Mouse (Mus musculus) layer of hippocampus, postnatal 10 days (tissue): ENCODE results near the gene Sf1. TPM values are rescaled to one million over a fixed set of nuclear protein-coding genes. Genes with fewer than 3 reads are reported as not detected.

Experiments used
- DNase-seq, 2 experiments: peaks; one replicate each; pipeline ENCODE4 v3.0.0; 2021; ENCODE audit warnings: low spot score in 2 of 2
- long read RNA-seq: library from polyadenylated mRNA; stranded (forward); transcript quantifications from one replicate; pipeline ENCODE4 v2.0.0, GENCODE M21; 2023
- total RNA-seq, 2 experiments: library from RNA; stranded (reverse); gene quantifications; 2 replicates each; pipeline ENCODE4 v1.2.3; 2021

Gene Sf1
- 100 to 1,000 TPM; 190 to 194 TPM for total RNA-seq
- long read RNA-seq, full-length matches to known transcripts, result 9 of 30 reads
- long read RNA-seq, partial matches to known transcripts, result 9 of 30 reads
- long read RNA-seq, other reads (novel, unspliced or antisense), result 12 of 30 reads

DNA sequence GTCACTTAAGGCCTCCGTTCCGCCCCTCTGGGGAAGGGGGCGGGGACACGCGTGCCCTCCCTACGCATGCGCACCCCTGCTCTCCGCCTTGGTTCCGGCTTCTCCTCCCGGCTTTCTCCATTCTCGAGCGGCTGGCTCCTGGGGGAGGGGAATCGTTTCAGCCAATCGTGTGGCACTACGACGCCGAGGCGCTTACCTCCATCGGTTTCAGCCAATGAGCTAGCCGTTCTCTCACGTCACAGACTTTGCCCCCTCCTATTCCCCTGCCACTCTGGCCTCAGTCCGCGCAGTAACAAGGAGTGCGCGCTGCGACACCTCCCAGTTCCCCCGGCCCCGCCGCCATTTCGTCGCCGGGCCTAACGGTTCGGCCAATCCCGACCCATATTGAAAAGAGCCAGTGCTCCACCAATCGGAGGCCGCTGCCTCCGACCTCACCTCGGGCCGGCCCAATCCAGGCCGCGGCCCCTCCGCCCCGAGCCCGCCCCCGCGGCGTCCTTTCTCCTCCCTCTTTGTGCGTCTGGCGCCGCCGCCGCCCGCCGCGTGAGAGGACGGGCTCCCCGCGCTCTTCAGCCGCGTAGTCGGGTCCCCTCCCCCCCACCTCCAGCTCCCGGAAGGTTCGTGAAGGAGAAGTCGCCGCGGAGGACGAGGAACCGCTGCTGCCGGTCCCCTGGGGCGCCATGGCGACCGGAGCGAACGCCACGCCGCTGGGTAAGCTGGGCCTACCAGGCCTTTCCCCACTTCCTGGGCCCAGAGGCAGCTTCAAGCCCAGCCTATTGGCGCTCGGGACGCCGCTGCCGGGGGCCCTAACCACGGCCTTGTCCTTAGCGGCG, at the start of gene Sf1:
TSS of gene Sf1 (plus strand) at position 280 of the 830 bp plus-strand sequence.
- peak; percentile 99 for DNase-seq

DNA sequence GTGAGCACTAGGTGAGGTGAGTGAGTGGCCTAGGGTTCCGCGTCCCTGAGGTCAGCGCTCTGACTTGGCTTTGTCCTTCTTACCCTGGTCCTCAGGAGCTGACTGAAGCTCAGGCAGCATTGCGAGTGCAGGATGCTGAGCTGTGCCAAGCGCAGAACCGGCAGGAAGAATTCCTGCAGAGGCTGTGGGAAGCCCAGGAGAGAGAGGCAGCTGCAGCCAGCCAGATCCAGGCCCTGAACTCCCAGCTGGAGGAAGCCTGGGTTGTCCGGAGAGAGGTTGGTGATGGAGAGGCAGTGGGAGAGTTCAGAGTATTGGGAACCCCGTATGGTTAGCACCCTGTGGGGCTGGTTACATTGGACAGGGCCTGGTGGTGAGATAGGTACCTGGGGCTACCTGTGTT, 49.7 kb upstream of the Sf1 start:
- no peak for DNase-seq

DNA sequence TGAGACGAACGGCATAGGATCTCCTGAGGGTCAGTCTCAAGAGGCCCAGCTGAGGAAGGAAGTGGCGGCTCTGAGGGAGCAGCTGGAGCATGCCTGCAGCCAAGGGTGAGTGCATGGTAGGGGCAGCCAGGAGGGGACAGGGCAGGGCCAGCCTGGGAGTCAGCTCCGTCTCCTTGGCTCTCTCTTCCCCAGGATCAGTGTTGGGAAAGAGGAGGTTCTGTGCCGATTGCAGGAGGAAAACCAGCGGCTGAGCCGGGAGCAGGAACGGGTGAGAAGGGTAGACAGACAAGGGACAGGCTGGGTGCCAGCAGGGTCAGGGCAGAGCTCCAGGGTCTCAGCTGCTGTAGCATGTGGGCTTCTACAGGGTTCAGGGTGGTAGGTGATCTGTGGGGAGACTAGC, 49.0 kb upstream of the Sf1 start:
- DNase-seq, result no peak

DNA sequence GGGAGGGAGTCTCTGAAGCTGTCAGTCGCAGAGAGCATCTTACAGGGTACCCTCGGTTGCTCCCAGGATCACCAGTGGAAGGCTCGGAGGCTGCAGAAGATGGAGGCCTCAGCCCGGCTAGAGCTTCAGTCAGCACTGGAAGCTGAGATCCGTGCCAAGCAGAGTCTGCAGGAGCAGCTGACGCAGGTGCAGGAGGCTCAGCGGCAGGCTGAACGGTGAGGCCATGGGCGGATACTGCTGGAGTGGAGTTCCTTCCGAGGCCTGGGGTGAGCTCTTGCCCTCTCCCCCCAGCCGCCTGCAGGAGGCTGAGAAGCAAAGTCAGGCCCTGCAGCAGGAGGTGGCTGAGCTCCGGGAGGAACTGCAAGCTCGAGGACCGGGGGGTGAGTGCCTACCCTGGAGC, 47.9 kb upstream of the Sf1 start:
- no peak for DNase-seq

DNA sequence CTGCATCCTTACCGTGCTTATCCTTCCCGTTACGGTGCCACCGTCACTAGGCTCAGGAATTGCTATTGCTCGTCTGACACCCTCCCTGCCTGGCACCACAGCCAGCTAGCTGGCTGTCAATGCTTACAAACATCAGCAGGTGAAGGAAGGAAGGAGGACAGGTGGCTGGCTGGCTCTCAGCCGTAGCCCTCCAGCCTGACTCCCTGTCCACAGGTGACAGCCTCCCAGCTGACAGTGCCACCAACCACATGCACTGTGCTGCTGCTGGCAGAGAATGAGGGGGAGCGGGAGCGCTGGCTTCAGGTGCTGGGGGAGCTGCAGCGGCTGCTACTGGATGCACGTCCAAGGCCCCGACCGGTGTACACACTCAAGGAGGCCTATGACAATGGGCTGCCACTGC, 45.3 kb upstream of the Sf1 start:
- no peak for DNase-seq

DNA sequence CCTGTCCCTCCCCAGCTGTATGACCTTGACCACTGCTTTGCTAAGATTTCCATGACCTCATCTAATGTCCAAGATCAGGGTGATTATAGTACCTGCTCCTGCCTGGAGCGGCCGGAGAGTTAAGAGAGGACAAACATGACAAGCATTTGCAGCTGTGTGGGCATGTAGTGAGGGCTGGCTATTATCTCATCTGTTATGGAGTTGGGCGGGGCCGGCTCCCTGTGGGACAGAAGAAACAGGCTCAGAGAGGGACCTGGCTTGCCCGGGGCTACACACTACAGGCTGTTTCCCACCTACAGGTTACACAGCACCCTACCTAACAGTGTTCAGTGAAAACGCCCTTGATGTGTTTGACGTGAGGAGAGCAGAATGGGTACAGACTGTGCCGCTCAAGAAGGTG, 42.1 kb upstream of the Sf1 start:
- DNase-seq, result no peak

DNA sequence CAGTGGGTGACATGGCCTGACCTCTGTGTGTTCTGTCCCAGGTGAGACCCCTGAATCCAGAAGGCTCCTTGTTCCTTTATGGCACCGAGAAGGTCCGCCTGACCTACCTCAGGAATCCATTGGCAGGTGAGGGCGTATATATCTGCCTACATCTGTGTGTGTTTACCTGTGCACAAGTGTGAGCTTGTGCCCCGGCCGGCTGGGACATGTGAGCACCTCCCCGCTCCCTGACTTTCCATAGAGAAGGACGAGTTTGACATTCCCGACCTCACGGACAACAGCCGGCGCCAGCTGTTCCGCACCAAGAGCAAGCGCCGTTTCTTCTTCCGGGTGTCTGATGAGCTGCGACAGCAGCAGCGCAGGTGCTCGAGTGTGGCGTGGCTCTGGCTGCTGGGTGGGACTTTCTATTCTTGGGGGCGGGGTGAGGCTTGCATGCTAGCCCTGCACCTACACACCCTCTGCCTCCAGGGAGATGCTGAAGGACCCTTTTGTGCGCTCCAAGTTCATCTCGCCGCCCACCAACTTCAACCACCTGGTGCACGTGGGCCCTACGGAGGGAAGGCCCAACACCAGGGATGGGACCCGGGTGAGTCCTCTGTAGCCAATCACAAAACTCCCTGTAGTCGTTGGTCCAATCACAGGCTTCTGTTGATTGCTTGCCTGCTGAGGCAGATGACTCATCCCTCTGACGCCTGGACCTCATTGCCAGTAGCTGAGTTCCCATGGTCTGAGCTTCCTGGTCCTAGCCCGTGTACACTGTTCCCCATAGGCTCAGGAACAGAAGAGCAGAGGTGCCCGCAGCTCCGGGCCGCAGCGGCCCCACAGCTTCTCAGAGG, 41.5 kb upstream of the Sf1 start:
- no peak for DNase-seq

DNA sequence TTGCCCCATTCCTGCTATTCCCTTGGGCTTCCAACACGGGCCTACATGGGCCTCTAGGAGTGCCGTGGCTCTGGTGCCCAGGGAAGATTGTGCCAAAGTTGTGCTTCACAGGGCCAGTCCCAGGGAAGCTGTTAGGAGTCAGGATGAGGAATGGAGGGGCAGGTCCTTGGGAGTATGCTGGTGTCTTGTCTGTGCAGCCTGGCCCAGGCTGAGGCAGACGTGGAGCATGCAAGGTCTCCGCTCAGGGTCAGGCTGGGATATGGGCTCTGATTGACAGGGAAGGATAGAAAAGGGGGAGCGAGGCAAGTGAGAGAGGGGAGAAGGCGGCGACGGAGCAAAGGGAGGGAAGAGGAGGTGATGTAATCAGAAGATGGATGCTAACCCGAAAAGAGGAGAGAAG, 38.7 kb upstream of the Sf1 start:
- DNase-seq, result no peak

DNA sequence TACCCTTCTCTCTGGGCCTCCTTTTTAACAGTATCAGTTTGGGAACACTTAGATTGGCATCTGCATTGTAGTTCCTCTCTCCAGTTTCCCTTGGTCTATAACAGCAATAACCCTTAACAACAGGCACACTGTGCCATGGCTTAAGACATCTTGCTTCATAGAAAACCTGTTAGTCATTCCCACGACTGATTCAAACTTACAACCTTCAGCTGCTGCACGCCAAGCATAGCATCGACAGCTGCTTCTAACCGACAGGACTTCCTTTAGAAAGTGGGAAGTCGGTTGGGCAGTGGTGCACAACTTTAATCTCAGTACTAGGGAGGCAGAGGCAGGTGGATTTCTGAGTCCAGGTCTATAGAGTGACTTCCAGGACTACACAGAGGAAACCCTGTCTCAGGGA, 32.3 kb upstream of the Sf1 start:
- no peak for DNase-seq

DNA sequence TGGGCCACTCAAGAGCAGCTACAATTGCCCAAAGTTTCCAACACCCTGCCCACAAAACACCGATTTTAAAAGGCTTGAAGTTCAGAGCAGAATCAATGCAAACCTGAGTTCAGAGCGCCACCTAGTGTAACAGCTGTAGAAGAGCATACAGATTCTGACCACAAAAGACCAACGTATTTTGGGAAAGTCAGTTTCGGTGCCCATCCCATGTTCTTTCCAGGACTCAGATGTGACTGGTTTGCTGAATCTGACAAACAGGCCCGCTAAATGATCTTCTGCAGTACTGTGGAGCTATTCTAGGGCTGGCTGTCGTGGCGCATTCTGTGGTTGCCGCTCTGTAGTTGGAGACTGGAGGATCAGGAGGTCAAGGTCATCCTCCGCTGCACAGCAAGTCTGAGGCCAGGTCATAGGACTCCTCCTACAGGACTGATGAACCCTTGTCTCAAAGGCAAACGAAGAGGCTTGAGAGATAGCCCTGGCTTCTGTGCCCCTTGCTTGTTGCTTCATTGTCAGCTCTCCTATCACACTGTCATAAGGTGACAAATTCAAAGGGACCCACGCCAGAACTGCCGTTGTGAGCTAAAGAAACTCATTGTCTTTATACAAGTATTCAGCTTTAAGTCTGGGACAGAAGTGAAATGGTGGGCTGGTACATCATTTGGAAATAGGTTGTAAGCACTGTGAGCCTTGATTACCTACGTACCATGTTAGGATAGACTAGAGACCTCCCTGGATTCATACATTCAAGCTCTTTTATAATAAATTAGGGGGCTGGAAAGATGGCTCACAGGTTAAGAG, 31.6 kb upstream of the Sf1 start:
- DNase-seq, result peak; percentile 66 to 70

DNA sequence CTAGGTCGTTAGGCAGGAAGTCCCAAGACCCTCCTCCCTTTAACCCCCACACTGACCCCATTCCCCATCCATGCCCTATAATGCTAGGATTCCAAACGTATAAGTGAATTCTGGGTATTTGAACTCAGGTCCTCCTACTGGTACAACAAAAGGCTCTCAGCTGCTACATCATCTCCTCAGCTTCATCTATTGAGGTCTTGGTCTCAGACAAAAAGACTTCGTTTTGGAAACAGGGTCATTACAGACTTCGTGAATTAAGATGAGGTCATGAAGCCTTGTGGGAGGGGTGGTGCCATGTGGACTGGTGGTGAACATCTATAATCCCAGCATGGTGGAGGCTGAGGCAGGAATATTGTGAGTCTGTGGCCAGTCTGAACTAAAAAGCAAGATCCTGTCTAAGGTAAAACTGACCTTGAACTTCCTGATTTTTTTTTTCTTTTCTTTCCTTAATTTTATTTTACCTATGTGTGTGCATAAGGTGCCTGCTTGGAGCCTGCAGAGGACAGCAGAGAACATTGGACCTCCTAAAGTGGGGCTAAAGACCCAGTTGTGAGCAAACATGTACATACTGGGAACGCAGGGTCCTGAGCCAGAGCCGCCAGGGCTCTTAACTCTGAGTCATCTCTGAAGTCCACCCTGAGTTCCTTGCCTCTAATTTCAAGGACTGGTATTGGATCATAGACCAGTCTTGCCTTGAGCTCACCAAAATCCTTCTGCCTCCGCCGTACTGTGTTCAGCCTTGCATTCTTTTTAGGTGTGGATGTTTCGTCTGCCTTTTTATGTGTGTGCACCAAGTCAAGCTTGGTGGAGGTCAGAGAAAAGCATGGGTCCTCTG, 29.5 kb upstream of the Sf1 start:
- no peak for DNase-seq

DNA sequence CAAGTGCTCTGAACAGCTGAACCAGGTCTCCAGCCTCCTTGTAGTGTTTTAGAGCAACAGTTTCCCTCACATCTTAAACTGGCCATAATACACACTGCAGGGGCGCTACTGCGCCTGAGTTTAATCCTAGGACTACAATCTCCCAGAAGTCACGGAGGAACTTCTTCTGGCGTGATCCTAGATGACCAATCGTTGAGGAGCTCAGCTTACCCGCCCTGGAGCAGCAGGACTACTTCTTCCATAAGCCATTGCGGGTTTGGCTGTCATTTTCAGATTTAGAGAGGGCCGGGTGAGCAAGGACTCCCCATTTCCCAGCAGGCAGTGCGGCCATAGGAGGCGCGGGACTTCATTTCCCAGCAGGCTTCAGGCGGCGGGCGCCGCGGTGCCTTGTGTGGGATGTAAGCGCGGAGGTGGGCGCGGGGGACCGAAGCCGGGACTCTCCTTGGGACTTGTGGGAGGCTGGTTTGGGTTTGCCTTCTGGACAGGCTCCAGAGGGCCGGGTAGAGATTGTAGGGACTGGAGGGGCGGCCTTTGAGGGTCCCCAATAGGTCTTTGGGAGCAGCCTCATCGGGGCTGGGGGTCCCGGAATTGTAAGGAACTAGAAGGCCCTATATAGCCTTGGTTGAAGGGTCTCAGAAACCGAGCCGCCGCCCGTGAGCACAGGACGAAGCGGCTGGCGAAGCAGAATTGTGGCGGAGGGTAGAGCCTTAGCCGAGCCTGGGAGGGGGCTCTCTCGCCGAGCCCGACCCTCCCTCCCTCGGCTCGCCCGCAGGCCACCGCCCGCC, 28.6 kb upstream of the Sf1 start, which contains the start of gene Men1:
TSS of gene Men1 (plus strand) at position 307 of the 785 bp plus-strand sequence.
- DNase-seq, result peak; percentile 91 to 94

DNA sequence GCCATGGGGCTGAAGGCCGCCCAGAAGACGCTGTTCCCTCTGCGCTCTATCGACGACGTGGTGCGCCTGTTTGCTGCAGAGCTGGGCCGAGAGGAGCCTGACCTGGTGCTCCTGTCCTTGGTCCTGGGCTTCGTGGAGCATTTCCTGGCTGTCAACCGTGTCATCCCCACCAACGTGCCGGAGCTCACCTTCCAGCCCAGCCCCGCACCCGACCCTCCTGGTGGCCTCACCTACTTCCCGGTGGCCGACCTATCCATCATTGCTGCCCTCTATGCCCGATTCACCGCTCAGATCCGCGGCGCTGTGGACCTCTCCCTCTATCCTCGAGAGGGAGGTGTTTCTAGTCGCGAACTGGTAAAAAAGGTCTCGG, 28.0 kb upstream of the Sf1 start:
- DNase-seq, result peak; percentile 37 to 44

DNA sequence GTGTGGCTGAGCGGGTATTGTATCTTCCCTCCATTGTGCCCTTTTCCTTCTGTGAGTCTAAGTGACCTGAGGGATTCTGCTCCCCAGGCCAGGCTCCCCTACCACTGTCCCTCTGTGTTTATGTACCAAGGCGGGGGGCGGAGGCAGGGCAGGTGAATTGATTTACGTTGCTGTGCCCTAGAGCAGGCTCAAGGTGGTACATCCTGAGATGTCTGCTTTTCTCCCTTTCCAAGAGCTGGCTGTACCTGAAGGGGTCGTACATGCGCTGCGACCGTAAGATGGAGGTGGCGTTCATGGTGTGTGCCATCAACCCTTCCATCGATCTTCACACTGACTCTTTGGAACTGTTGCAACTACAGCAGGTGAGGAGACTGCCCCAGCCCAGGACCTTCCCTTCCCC, 26.6 kb upstream of the Sf1 start:
- DNase-seq, result no peak

DNA sequence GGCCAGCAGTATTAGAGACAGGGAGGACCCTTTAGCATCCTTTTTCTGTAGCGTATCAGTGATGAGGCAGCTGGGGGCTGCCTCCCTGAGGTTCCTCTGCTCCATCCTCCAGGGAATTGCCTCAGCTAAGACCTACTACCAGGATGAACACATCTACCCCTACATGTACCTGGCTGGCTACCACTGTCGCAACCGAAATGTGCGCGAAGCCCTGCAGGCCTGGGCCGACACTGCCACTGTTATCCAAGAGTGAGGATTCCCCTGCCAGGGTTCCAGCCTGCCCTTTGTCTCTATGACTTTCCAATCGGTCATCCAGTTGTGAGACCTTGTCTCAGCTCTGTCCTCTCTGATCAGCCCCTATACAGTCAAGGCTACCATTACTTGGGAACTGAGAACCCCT, 25.3 kb upstream of the Sf1 start:
- no peak for DNase-seq

DNA sequence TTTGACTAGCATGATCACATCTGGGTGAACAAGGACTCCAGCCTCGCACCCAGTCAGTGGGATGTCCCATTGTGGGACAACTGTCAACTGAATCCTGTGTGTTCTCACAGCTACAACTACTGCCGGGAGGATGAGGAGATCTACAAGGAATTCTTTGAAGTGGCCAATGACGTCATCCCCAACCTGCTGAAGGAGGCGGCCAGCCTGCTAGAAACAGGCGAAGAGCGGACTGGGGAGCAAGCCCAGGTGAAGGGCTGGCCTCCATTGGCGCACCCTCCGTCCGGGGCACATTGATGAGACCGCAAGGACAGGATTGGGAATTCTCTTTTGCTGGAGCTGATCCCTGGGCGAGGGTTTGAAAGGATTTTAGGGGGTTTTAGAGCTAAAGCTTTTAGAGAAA, 24.8 kb upstream of the Sf1 start:
- no peak for DNase-seq

DNA sequence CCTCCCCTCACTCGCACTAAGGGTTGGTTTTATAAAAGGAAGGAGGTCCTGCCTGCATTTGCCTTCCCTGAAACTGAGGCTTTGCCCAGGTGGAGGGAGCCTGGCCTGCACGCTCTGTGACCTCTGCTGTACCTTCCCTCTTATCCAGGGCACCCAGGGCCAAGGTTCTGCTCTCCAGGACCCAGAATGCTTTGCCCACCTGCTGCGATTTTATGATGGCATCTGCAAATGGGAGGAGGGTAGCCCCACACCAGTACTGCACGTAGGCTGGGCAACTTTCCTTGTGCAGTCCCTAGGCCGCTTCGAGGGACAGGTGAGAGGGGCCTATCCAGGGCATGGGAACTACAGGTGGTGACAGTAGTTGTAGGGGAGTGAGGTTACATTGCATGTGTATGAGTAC, 24.3 kb upstream of the Sf1 start:
- DNase-seq, result no peak

DNA sequence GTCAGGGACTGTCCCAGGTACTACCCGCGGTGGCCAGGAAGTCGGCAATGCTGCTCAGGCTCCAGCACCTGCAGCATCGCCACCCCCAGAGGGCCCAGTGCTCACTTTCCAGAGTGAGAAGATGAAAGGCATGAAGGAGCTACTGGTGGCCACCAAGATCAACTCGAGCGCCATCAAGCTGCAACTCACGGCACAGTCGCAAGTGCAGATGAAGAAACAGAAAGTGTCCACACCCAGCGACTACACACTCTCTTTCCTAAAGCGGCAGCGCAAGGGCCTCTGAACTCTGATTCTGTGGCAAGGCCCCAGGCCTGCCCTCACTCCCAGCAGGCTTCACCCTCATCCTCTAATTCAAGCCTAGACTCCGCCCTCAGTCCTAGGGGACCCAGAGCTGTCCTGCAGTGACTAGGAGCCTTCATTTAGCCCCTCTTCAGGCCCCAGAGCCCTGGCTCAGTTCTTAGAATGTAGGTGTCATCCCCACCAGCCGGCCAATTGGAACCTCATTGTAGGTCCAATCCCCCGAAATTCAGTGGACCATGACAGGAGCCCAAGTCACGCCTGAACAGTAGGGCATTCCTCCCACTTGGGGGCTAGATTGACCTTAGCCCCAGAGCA, 23.5 kb upstream of the Sf1 start:
- no peak for DNase-seq
